Mouse (Mus musculus) myocyte (in vitro differentiated cells): Measurements from ENCODE around the gene 9130230L23Rik. TPM values are rescaled to one million over a fixed set of nuclear protein-coding genes. Genes with fewer than 3 reads are reported as not detected.

ENCODE experiments used
- H3K27me3 ChIP-seq: one replicate; pipeline ENCODE4 v1.6.1; 2011; ENCODE audit not compliant: control insufficient read depth, insufficient read depth, insufficient read length
- H3K36me3 ChIP-seq: one replicate; pipeline ENCODE4 v1.6.1; 2011; ENCODE audit not compliant: control insufficient read depth, insufficient read depth
- H3K4me2 ChIP-seq: one replicate; pipeline ENCODE4 v1.6.1; 2011; ENCODE audit warnings: low read depth, control low read depth
- H3K4me3 ChIP-seq: one replicate; pipeline ENCODE4 v1.5.1; 2011; ENCODE audit warnings: mild to moderate bottlenecking, control low read depth, moderate library complexity
- H3K79me2 ChIP-seq: one replicate; pipeline ENCODE4 v1.6.1; 2011; ENCODE audit not compliant: control insufficient read depth, insufficient read depth
- H3ac ChIP-seq: one replicate; pipeline ENCODE4 v1.6.1; 2011; ENCODE audit not compliant: control insufficient read depth, insufficient read length
- CEBPB ChIP-seq: IDR thresholded peaks from 2 replicates; pipeline ENCODE4 v1.6.1; 2011; ENCODE audit warnings: mild to moderate bottlenecking, moderate library complexity; ENCODE audit not compliant: poor library complexity, insufficient read depth, severe bottlenecking
- E2F4 ChIP-seq: IDR thresholded peaks from one replicate; pipeline ENCODE4 v1.6.1; 2011; ENCODE audit warnings: mild to moderate bottlenecking, control low read depth, moderate library complexity; ENCODE audit not compliant: insufficient read depth
- MAX ChIP-seq: IDR thresholded peaks from one replicate; pipeline ENCODE4 v1.6.1; 2011; ENCODE audit warnings: low read depth, mild to moderate bottlenecking, control low read depth
- MYOD1 ChIP-seq, 3 experiments: IDR thresholded peaks; one replicate each; pipeline ENCODE4 v1.6.1; 2011; ENCODE audit warnings: control low read depth in 2 of 3, low read depth in 2 of 3, mild to moderate bottlenecking in 2 of 3, moderate library complexity in 1 of 3; ENCODE audit not compliant: insufficient read length in 2 of 3, control insufficient read depth in 1 of 3
- MYOG ChIP-seq, 3 experiments: IDR thresholded peaks; one replicate each; pipeline ENCODE4 v1.6.1; 2011; ENCODE audit warnings: control low read depth in 2 of 3, low read depth in 2 of 3, mild to moderate bottlenecking in 2 of 3; ENCODE audit not compliant: insufficient read length in 2 of 3, control insufficient read depth in 1 of 3, insufficient read depth in 1 of 3
- POLR2A ChIP-seq: IDR thresholded peaks from one replicate; pipeline ENCODE4 v1.6.1; 2011; ENCODE audit warnings: low read depth, mild to moderate bottlenecking, control low read depth, moderate library complexity; ENCODE audit not compliant: insufficient read length
- POLR2AphosphoS2 ChIP-seq: IDR thresholded peaks from one replicate; pipeline ENCODE4 v1.6.1; 2011; ENCODE audit warnings: low read depth, control low read depth; ENCODE audit not compliant: insufficient read length
- REST ChIP-seq: IDR thresholded peaks from one replicate; pipeline ENCODE4 v1.6.1; 2011; ENCODE audit warnings: mild to moderate bottlenecking, control low read depth, moderate library complexity; ENCODE audit not compliant: insufficient read depth, insufficient read length
- SRF ChIP-seq: IDR thresholded peaks from one replicate; pipeline ENCODE4 v1.6.1; 2011; ENCODE audit warnings: low read depth; ENCODE audit not compliant: control insufficient read depth, insufficient read length
- TCF12 ChIP-seq: IDR thresholded peaks from one replicate; pipeline ENCODE4 v1.6.1; 2011; ENCODE audit warnings: mild to moderate bottlenecking, control low read depth; ENCODE audit not compliant: poor library complexity, insufficient read depth, severe bottlenecking
- TCF3 ChIP-seq: IDR thresholded peaks from one replicate; pipeline ENCODE4 v1.6.1; 2011; ENCODE audit warnings: low read depth, control low read depth; ENCODE audit not compliant: insufficient read length
- USF1 ChIP-seq: IDR thresholded peaks from one replicate; pipeline ENCODE4 v1.6.1; 2011; ENCODE audit warnings: low read depth, mild to moderate bottlenecking, control low read depth, moderate library complexity
- polyA plus RNA-seq: library from polyadenylated mRNA; unstranded; fragments of >200 nt; fragmentation: generic; extraction: Trizol; gene quantifications from one replicate; pipeline ENCODE4 v1.2.1, GENCODE M21; 2012; ENCODE audit warnings: missing spikeins

Gene 9130230L23Rik
- polyA plus RNA-seq, 1 experiment, result 0.08 TPM

DNA sequence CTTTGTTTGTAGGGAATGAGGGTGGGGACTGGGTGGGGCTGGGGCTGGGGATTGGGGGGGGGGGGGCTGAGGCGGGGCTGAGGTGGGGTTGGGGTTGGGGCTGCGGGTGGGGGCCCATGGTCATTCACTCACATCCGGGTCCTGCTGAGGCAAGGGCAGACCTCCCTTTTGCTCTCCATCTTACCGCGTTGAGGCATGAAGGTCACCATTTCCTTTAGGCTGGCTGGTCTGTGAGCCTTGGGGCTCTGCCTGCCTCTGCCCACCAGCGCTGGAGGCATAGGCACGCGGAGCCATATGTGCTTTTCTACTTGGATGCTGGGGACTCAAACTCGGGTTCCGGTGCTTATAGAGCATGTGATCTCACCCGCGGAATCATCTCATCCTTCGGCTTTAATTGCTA is 28.4 kb downstream of the 9130230L23Rik start:
- no peak overlapping the region for H3ac ChIP-seq
- H3K4me2 ChIP-seq, result no peak overlapping the region
- H3K4me3 ChIP-seq, result no peak overlapping the region
- no peaks in the 10 kb centered on the region for H3K36me3 ChIP-seq
- TF ChIP-seq MAX (no peak), REST (no peak), SRF (no peak)
- H3K27me3 ChIP-seq, result no peaks in the 10 kb centered on the region
- no peaks in the 10 kb centered on the region for H3K79me2 ChIP-seq

- no peaks in the 10 kb centered on the region for H3K79me2 ChIP-seq
- H3ac ChIP-seq, result no peak overlapping the region
- H3K27me3 ChIP-seq, result no peaks in the 10 kb centered on the region
- H3K4me2 ChIP-seq, result no peak overlapping the region
- no peaks in the 10 kb centered on the region for H3K36me3 ChIP-seq
- no peak overlapping the region for H3K4me3 ChIP-seq
- TF ChIP-seq TCF3, result no peak
- TF ChIP-seq SRF, result no peak
- TF ChIP-seq MYOD1 (IDR thresholded peaks at IDR 0.05; ENCODE audit: control insufficient read depth in 1 of 3, insufficient read length in 2 of 3, low read depth in 2 of 3), result no peak
- no peak for TF ChIP-seq POLR2A
- no peak for TF ChIP-seq POLR2AphosphoS2
- no peak for TF ChIP-seq REST
- TF ChIP-seq MAX, result no peak
- no peak for TF ChIP-seq TCF12
Observed at GRCm38 (mm10) chr5:65973189-65973588, 30.9 kb downstream of the 9130230L23Rik start.

DNA sequence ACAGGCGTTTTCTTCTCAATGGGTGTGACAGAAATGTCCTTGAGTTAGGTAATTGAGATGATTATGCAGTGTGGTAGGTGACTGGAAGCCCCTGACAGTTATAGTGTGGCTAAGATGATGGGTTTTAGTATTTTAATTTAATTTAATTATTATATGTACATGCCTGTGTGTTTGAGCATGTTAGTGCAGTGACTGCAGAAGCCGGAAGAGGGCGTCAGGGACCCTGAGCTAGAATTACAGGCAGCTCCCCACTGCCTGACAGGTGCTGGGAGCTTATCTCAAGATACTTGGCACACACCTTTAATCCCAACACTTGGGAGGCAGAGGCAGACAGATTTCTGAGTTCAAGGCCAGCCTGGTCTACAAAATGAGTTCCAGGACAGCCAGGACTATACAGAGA is 36.1 kb downstream of the 9130230L23Rik start:
- no peak overlapping the region for H3ac ChIP-seq
- H3K4me3 ChIP-seq, result no peak overlapping the region
- H3K79me2 ChIP-seq, result no peaks in the 10 kb centered on the region
- TF ChIP-seq USF1 (no peak), E2F4 (no peak), MYOD1 (IDR thresholded peaks at IDR 0.05; ENCODE audit: control insufficient read depth in 1 of 3, insufficient read length in 2 of 3, low read depth in 2 of 3) (no peak), POLR2AphosphoS2 (no peak), CEBPB (no peak), MYOG (IDR thresholded peaks at IDR 0.05; ENCODE audit: control insufficient read depth in 1 of 3, insufficient read depth in 1 of 3, insufficient read length in 2 of 3, low read depth in 2 of 3) (no peak), MAX (no peak), POLR2A (no peak), REST (no peak), TCF12 (no peak), TCF3 (no peak), SRF (no peak)
- no peaks in the 10 kb centered on the region for H3K27me3 ChIP-seq
- H3K36me3 ChIP-seq, result no peaks in the 10 kb centered on the region
- no peak overlapping the region for H3K4me2 ChIP-seq

DNA sequence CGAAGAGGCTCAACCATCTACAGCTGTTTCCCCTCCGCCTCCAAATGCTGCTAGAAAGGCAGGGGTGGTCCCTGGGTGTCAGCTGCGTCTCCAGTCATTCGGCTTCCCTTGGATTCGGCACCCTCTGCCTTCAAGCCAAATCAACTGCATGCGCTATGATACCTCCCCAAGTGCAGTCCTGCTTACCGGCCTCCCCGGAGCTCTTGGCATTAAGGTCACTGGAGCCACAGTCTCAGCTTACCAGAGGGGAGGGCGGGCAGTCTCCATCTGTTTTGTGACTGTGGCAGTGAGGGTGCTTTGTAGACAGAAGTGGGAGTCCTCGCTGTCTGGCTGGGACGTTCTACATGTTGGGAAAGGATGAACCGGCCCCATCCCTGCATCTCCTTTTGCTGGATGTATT is 37.0 kb downstream of the 9130230L23Rik start:
- no peak for TF ChIP-seq E2F4
- TF ChIP-seq CEBPB, result no peak
- no peak for TF ChIP-seq POLR2A
- TF ChIP-seq MYOG (IDR thresholded peaks at IDR 0.05; ENCODE audit: control insufficient read depth in 1 of 3, insufficient read depth in 1 of 3, insufficient read length in 2 of 3, low read depth in 2 of 3), result no peak
- no peak for TF ChIP-seq TCF12
- no peak for TF ChIP-seq MAX
- no peak for TF ChIP-seq REST
- no peak for TF ChIP-seq MYOD1 (IDR thresholded peaks at IDR 0.05; ENCODE audit: control insufficient read depth in 1 of 3, insufficient read length in 2 of 3, low read depth in 2 of 3)
- no peak for TF ChIP-seq SRF
- TF ChIP-seq TCF3, result no peak
- Histone ChIP-seq H3ac (no peak overlapping the region), H3K36me3 (no peaks in the 10 kb centered on the region), H3K27me3 (no peaks in the 10 kb centered on the region), H3K4me2 (no peak overlapping the region), H3K79me2 (no peaks in the 10 kb centered on the region), H3K4me3 (no peak overlapping the region)

DNA sequence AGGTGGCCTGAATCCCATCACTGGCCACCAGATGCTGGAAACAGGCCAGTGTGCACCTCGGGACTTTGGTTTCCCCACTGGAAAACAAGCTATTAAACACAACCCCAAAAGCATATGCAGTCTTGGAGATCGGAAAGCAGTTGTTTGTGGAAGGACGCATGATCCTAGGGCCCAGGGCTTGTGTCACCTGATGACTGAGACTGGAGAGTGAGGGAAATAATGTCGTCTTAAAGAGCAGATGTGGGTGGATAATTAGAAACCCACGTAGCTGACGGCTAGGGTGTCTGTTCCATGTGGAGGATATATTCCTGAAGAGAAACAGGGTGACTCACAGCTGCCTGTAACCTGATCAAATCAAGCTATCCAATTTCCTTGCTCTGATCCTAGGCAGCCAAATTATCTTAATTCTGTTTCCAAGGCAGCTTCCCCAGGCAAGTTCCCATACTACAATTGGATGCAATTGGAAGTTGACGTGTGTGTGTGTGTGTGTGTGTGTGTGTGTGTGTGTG is 38.3 kb downstream of the 9130230L23Rik start:
- no peak for TF ChIP-seq TCF12
- TF ChIP-seq POLR2A, result no peak
- no peak for TF ChIP-seq MYOD1 (IDR thresholded peaks at IDR 0.05; ENCODE audit: control insufficient read depth in 1 of 3, insufficient read length in 2 of 3, low read depth in 2 of 3)
- TF ChIP-seq REST, result no peak
- no peak for TF ChIP-seq TCF3
- no peak for TF ChIP-seq MYOG (IDR thresholded peaks at IDR 0.05; ENCODE audit: control insufficient read depth in 1 of 3, insufficient read depth in 1 of 3, insufficient read length in 2 of 3, low read depth in 2 of 3)
- TF ChIP-seq CEBPB, result no peak
- TF ChIP-seq SRF, result no peak
- no peak for TF ChIP-seq USF1
- no peak for TF ChIP-seq E2F4
- TF ChIP-seq POLR2AphosphoS2, result no peak
- no peak for TF ChIP-seq MAX
- Histone ChIP-seq H3ac (no peak overlapping the region), H3K36me3 (no peaks in the 10 kb centered on the region), H3K79me2 (no peaks in the 10 kb centered on the region), H3K27me3 (no peaks in the 10 kb centered on the region), H3K4me2 (peak overlapping the region; percentile 62), H3K4me3 (no peak overlapping the region)
